Mouse (Mus musculus): ENCODE results near the gene Pde6g. TPM values are rescaled to one million over a fixed set of nuclear protein-coding genes. Genes with fewer than 3 reads are reported as not detected.

Gene Pde6g
- polyA plus RNA-seq, 1 experiment from 2014 or later, result 0.13 TPM

DNA sequence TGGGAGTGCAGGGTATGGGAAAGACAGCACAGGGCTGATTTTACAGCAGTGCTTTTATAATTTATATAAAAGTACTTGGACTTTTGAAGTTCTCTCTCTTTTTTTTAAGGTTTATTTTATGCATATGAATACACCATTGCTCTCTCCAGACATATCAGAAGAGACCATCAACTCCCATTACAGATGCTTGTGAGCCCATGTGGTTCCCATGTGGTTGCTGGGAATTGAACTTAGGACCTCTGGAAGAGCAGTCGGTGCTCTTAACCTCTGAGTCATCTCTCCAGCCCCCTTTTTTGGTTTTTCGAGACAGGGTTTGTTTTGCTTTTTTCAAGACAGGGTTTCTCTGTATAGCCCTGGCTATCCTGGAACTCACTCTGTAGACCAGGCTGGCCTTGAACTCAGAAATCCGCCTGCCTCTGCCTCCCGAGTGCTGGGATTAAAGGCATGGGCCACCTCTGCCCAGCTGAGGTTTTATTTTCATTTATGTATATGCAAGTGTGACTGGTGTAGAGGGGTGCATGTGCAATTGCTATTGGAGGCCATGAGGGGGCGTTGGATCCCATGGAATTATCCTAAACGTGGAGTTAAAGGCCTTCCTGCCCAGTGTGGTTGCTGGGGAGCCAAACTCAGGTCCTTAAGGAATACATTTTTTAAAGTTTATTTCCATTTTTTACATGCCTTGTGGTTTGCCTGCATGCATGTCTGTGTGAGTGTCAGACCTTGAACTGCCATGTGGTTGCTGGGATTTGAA is 5.7 kb upstream of the Pde6g start:
- peaks cover 39% of the 10 kb centered on the region for H3K4me1 ChIP-seq (ENCODE audit: control insufficient read depth, low read depth, low read length)
- 34% methylated on average over 6 of the region's 6 CpGs for WGBS (ENCODE audit: insufficient replicate concordance)
- ATAC-seq (ENCODE audit: low read depth), result no peak
- peak overlapping the region; percentile 92 for H3K4me2 ChIP-seq (ENCODE audit: low read depth, low read length)
- H3K4me3 ChIP-seq (ENCODE audit: low read depth, low read length), result peak overlapping the region; percentile 83
- H3K27me3 ChIP-seq (ENCODE audit: control insufficient read depth, insufficient read depth, low read depth, low read length), result no peaks in the 10 kb centered on the region
- H3K27ac ChIP-seq (ENCODE audit: low read length), result peak overlapping the region; percentile 87; the same call in 1 of the 2 replicates
- H3K9me3 ChIP-seq (replicated peaks; ENCODE audit: control insufficient read depth, low read length), result no peaks in the 10 kb centered on the region
- peaks cover 8% of the 10 kb centered on the region for H3K36me3 ChIP-seq (ENCODE audit: control insufficient read depth, insufficient read depth)
- H3K9ac ChIP-seq (ENCODE audit: low read depth, low read length), result peak overlapping the region; percentile 85

- ATAC-seq (ENCODE audit: low read depth), result peak; percentile 84
- Histone ChIP-seq H3K36me3 (ENCODE audit: control insufficient read depth, insufficient read depth) (peaks cover 8% of the 10 kb centered on the region), H3K4me3 (ENCODE audit: low read depth, low read length) (peak within 1 kb of the TSS; percentile 83), H3K9ac (ENCODE audit: low read depth, low read length) (peak within 1 kb of the TSS; percentile 85), H3K27ac (ENCODE audit: low read length) (peak within 1 kb of the TSS; percentile 87), H3K9me3 (replicated peaks; ENCODE audit: control insufficient read depth, low read length) (no peaks in the 10 kb centered on the region), H3K4me1 (ENCODE audit: control insufficient read depth, low read depth, low read length) (peaks cover 39% of the 10 kb centered on the region), H3K4me2 (ENCODE audit: low read depth, low read length) (peak within 1 kb of the TSS; percentile 92), H3K27me3 (ENCODE audit: control insufficient read depth, insufficient read depth, low read depth, low read length) (no peaks in the 10 kb centered on the region)
- WGBS (ENCODE audit: insufficient replicate concordance), result 3% methylated on average over 62 of the region's 62 CpGs
These were observed 4.8 kb upstream of the Pde6g start, which contains the start of the genes Oxld1 and Ccdc137 for GRCm38 (mm10) chr11:120457772-120458751. Oxld1 (minus strand) TSS chr11:120458068. Ccdc137 (plus strand) TSS chr11:120458115.

GRCm38 (mm10) chr11:120457370-120457769 is 4.1 kb upstream of the Pde6g start:
- H3K36me3 ChIP-seq (ENCODE audit: control insufficient read depth, insufficient read depth), result peaks cover 8% of the 10 kb centered on the region
- ATAC-seq (ENCODE audit: low read depth), result peak; percentile 35
- H3K9ac ChIP-seq (ENCODE audit: low read depth, low read length), result peak overlapping the region; percentile 85
- peaks cover 39% of the 10 kb centered on the region for H3K4me1 ChIP-seq (ENCODE audit: control insufficient read depth, low read depth, low read length)
- peak overlapping the region; percentile 83 for H3K4me3 ChIP-seq (ENCODE audit: low read depth, low read length)
- H3K27me3 ChIP-seq (ENCODE audit: control insufficient read depth, insufficient read depth, low read depth, low read length), result no peaks in the 10 kb centered on the region
- peak overlapping the region; percentile 92 for H3K4me2 ChIP-seq (ENCODE audit: low read depth, low read length)
- WGBS (ENCODE audit: insufficient replicate concordance), result 6% methylated on average over 14 of the region's 14 CpGs
- no peaks in the 10 kb centered on the region for H3K9me3 ChIP-seq (replicated peaks; ENCODE audit: control insufficient read depth, low read length)
- peak overlapping the region; percentile 87 for H3K27ac ChIP-seq (ENCODE audit: low read length)

- ATAC-seq (ENCODE audit: low read depth), result peak; percentile 62
- no peaks in the 10 kb centered on the region for H3K9me3 ChIP-seq (replicated peaks; ENCODE audit: control insufficient read depth, low read length)
- no peak overlapping the region for H3K4me3 ChIP-seq (ENCODE audit: low read depth, low read length)
- no peaks in the 10 kb centered on the region for H3K27me3 ChIP-seq (ENCODE audit: control insufficient read depth, insufficient read depth, low read depth, low read length)
- WGBS (ENCODE audit: insufficient replicate concordance), result 58% methylated on average over 7 of the region's 7 CpGs
- peak overlapping the region; percentile 30 for H3K4me2 ChIP-seq (ENCODE audit: low read depth, low read length)
- H3K9ac ChIP-seq (ENCODE audit: low read depth, low read length), result no peak overlapping the region; the same call in 1 of the 2 replicates
- H3K27ac ChIP-seq (ENCODE audit: low read length), result peak overlapping the region; percentile 45
- no peaks in the 10 kb centered on the region for H3K36me3 ChIP-seq (ENCODE audit: control insufficient read depth, insufficient read depth)
- H3K4me1 ChIP-seq (ENCODE audit: control insufficient read depth, low read depth, low read length), result peaks cover 39% of the 10 kb centered on the region
These were observed 2.1 kb upstream of the Pde6g start for GRCm38 (mm10) chr11:120455413-120455812.

DNA sequence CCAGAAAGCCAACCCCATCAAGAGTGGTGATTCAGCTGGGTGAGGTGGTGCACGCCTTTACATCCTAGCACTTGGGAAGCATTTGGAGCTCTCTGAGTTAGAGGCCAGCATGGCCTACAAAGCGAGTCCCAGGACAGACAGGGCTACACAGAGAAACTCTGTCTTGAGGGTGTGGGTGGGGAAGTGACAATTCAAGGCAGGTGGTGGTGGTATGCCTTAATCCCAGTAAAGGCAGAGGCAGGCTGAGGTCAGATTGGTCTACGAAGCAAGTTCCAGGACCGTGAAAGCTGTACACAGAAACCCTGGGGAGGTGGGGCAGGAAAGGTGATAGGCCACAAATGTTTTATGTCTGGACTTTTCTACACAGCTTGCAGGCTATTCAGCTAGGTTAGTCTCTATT is 1.7 kb upstream of the Pde6g start:
- 90% methylated on average over 4 of the region's 4 CpGs for whole genome bisulfite sequencing (ENCODE audit: insufficient replicate concordance)
- Histone ChIP-seq H3K4me1 (ENCODE audit: control insufficient read depth, low read depth, low read length) (peaks cover 39% of the 10 kb centered on the region), H3K9ac (ENCODE audit: low read depth, low read length) (no peak overlapping the region; the same call in 1 of the 2 replicates), H3K27ac (ENCODE audit: low read length) (peak overlapping the region; percentile 45), H3K4me2 (ENCODE audit: low read depth, low read length) (peak overlapping the region; percentile 30; the same call in 1 of the 2 replicates), H3K9me3 (replicated peaks; ENCODE audit: control insufficient read depth, low read length) (no peaks in the 10 kb centered on the region), H3K4me3 (ENCODE audit: low read depth, low read length) (no peak overlapping the region), H3K36me3 (ENCODE audit: control insufficient read depth, insufficient read depth) (no peaks in the 10 kb centered on the region), H3K27me3 (ENCODE audit: control insufficient read depth, insufficient read depth, low read depth, low read length) (no peaks in the 10 kb centered on the region)
- ATAC-seq (ENCODE audit: low read depth), result no peak

DNA sequence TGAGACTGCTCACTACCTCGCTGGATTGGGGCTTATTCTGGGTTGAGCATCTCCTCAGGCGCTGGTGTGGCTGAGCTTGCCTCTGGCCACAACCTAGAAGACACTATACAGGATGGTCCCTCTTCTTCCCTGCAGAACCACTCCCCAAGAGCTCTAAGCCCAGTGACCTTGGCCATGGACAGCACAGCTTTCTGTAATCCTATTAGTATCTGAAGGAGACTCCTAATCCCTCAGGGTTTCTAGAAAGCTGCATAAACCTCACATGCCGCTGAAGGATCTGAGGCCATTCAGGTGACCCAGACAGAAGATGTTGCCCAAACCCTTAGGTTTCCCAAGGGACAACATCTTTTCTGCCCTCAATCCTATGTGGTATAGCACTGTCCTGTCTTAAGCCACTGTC is 1.1 kb downstream of the Pde6g start:
- Histone ChIP-seq H3K27me3 (ENCODE audit: control insufficient read depth, insufficient read depth, low read depth, low read length) (no peaks in the 10 kb centered on the region), H3K27ac (ENCODE audit: low read length) (no peak overlapping the region), H3K9ac (ENCODE audit: low read depth, low read length) (no peak overlapping the region), H3K4me2 (ENCODE audit: low read depth, low read length) (no peak overlapping the region), H3K4me3 (ENCODE audit: low read depth, low read length) (no peak overlapping the region), H3K9me3 (replicated peaks; ENCODE audit: control insufficient read depth, low read length) (no peaks in the 10 kb centered on the region), H3K36me3 (ENCODE audit: control insufficient read depth, insufficient read depth) (no peaks in the 10 kb centered on the region), H3K4me1 (ENCODE audit: control insufficient read depth, low read depth, low read length) (peaks cover 26% of the 10 kb centered on the region)
- no peak for ATAC-seq (ENCODE audit: low read depth)
- WGBS (ENCODE audit: insufficient replicate concordance), result 66% methylated on average over 3 of the region's 3 CpGs

GRCm38 (mm10) chr11:120447179-120447578 is 6.1 kb downstream of the Pde6g start:
- Histone ChIP-seq H3K9ac (ENCODE audit: low read depth, low read length) (no peak overlapping the region), H3K4me2 (ENCODE audit: low read depth, low read length) (no peak overlapping the region), H3K9me3 (replicated peaks; ENCODE audit: control insufficient read depth, low read length) (no peaks in the 10 kb centered on the region), H3K27me3 (ENCODE audit: control insufficient read depth, insufficient read depth, low read depth, low read length) (no peaks in the 10 kb centered on the region), H3K36me3 (ENCODE audit: control insufficient read depth, insufficient read depth) (no peaks in the 10 kb centered on the region), H3K4me3 (ENCODE audit: low read depth, low read length) (no peak overlapping the region), H3K4me1 (ENCODE audit: control insufficient read depth, low read depth, low read length) (no peaks in the 10 kb centered on the region), H3K27ac (ENCODE audit: low read length) (no peak overlapping the region)
- 67% methylated on average over 7 of the region's 7 CpGs for WGBS (ENCODE audit: insufficient replicate concordance)
- no peak for ATAC-seq (ENCODE audit: low read depth)

DNA sequence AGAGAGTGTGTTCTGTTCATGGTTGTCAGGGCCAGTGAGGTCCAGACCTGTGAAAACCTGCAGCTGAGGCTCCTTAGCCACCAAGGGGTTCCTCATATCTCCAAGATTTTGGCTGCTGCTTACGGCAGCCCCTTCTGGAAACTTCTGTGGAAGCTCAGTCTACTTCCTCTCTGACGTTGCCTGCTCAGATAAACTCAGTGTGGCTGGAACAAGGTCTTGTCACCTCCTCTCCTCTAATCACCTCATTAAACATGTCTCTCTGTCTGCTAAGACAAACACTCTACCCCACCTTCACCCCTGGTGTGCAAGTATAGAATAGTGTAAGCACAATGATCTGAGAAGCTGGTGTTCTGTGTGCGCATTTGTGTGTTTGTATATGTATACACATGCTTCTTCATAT is 7.8 kb downstream of the Pde6g start:
- H3K4me1 ChIP-seq (ENCODE audit: control insufficient read depth, low read depth, low read length), result no peaks in the 10 kb centered on the region
- no peak overlapping the region for H3K4me3 ChIP-seq (ENCODE audit: low read depth, low read length)
- H3K27me3 ChIP-seq (ENCODE audit: control insufficient read depth, insufficient read depth, low read depth, low read length), result no peaks in the 10 kb centered on the region
- 38% methylated on average over 3 of the region's 3 CpGs for WGBS (ENCODE audit: insufficient replicate concordance)
- no peaks in the 10 kb centered on the region for H3K36me3 ChIP-seq (ENCODE audit: control insufficient read depth, insufficient read depth)
- no peak overlapping the region for H3K4me2 ChIP-seq (ENCODE audit: low read depth, low read length)
- H3K9ac ChIP-seq (ENCODE audit: low read depth, low read length), result no peak overlapping the region
- H3K27ac ChIP-seq (ENCODE audit: low read length), result no peak overlapping the region
- no peak for ATAC-seq (ENCODE audit: low read depth)
- H3K9me3 ChIP-seq (replicated peaks; ENCODE audit: control insufficient read depth, low read length), result no peaks in the 10 kb centered on the region
